8 mouse cellular contexts compared by ENCODE assay signal in the genomic region with DNA sequence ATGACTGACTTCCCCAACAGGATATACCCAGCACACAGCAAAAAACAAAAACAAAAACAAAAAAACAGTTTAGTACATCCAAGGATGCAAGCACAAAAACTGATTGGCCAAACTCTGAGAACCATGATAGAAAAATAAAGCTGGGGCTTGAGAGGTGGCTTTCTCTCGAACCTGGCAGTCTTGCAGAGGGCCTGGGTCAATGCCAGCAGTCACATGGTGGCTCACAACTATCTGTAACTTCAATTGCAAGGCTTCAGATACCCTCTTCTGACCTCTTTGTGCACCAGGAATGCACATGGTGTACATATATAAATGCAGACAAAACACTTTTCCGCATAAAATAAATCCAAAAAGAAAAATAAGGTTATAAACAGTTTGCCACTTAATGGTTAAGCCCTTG. TPM values are rescaled to one million over a fixed set of nuclear protein-coding genes. Genes with fewer than 3 reads are reported as not detected.
DNase-seq lines count a peak whose midpoint lies in the region; ATAC-seq lines count a peak whose summit lies in the region.

No protein-coding gene starts in this region.

- peak overlapping the region; percentile 73 for H3K4me2 ChIP-seq in kidney, embryonic 14.5 days (replicated peaks; ENCODE audit: low read depth, low read length)
- peak overlapping the region; percentile 81 for H3K4me2 ChIP-seq in forebrain, embryonic 15.5 days (replicated peaks)
- H3K4me2 ChIP-seq in liver, embryonic 15.5 days = peak overlapping the region; percentile 91

- peak overlapping the region; percentile 80; the same call in 1 of the 2 replicates for H3K9ac ChIP-seq in kidney, embryonic 14.5 days (ENCODE audit: low read depth, low read length)
- H3K9ac ChIP-seq in forebrain, embryonic 15.5 days (replicated peaks) = peak overlapping the region; percentile 72
- H3K9ac ChIP-seq in liver, embryonic 15.5 days = peak overlapping the region; percentile 98; the same call in 1 of the 2 replicates

- H3K27me3 ChIP-seq in kidney, embryonic 14.5 days (ENCODE audit: control insufficient read depth, insufficient read depth, low read length) = no peaks in the 10 kb centered on the region
- H3K27me3 ChIP-seq in forebrain, embryonic 15.5 days = no peaks in the 10 kb centered on the region
- H3K27me3 ChIP-seq in liver, embryonic 15.5 days = no peaks in the 10 kb centered on the region

- H3K27ac ChIP-seq in kidney, embryonic 14.5 days (ENCODE audit: low read depth, low read length) = no peak overlapping the region
- H3K27ac ChIP-seq in forebrain, embryonic 15.5 days (replicated peaks) = peak overlapping the region; percentile 89
- H3K27ac ChIP-seq in liver, embryonic 15.5 days (replicated peaks) = peak overlapping the region; percentile 98

- H3K4me3 ChIP-seq in kidney, embryonic 14.5 days (ENCODE audit: low read length) = peak overlapping the region; percentile 69
- H3K4me3 ChIP-seq in forebrain, embryonic 15.5 days = peak overlapping the region; percentile 60
- peak overlapping the region; percentile 93 for H3K4me3 ChIP-seq in liver, embryonic 15.5 days (replicated peaks)

- DNase-seq in kidney, postnatal 14 days = no peak
- peak; percentile 45 for DNase-seq in NIH3T3 (ENCODE audit: low read depth)
- DNase-seq in layer of hippocampus, adult 11-12 months (ENCODE audit: low spot score) = no peak
- no peak for DNase-seq in retina, embryonic 14.5 days (ENCODE audit: low spot score)

- H3K36me3 ChIP-seq in kidney, embryonic 14.5 days (ENCODE audit: control insufficient read depth, insufficient read depth, low read length) = no peaks in the 10 kb centered on the region
- no peaks in the 10 kb centered on the region for H3K36me3 ChIP-seq in forebrain, embryonic 15.5 days
- H3K36me3 ChIP-seq in liver, embryonic 15.5 days (replicated peaks) = 0 out of 2 replicates have a peak, but pooled peaks cover 10% of the 10 kb centered on the region

- H3K9me3 ChIP-seq in kidney, embryonic 14.5 days (ENCODE audit: control insufficient read depth, low read length) = no peaks in the 10 kb centered on the region
- H3K9me3 ChIP-seq in forebrain, embryonic 15.5 days = no peaks in the 10 kb centered on the region
- H3K9me3 ChIP-seq in liver, embryonic 15.5 days (replicated peaks) = no peaks in the 10 kb centered on the region

- H3K4me1 ChIP-seq in kidney, embryonic 14.5 days (ENCODE audit: control insufficient read depth, insufficient read depth, low read length) = peaks cover 13% of the 10 kb centered on the region; the same call in 1 of the 2 replicates
- H3K4me1 ChIP-seq in forebrain, embryonic 15.5 days = peaks cover 29% of the 10 kb centered on the region
- H3K4me1 ChIP-seq in liver, embryonic 15.5 days (replicated peaks) = peaks cover 68% of the 10 kb centered on the region

- WGBS in kidney, embryonic 14.5 days = 57% methylated on average over 2 of the region's 2 CpGs
- 46% methylated on average over 2 of the region's 2 CpGs for WGBS in forebrain, embryonic 15.5 days
- WGBS in liver, embryonic 15.5 days (ENCODE audit: insufficient replicate concordance) = 51% methylated on average over 2 of the region's 2 CpGs

- no peak for ATAC-seq in kidney, embryonic 14.5 days (ENCODE audit: low FRiP score, low TSS enrichment)
- ATAC-seq in forebrain, embryonic 15.5 days (replicated peaks) = no peak
- ATAC-seq in liver, embryonic 15.5 days (ENCODE audit: insufficient read depth) = no peak
- no peak for ATAC-seq in monocyte, adult 5-6 weeks (replicated peaks; ENCODE audit: insufficient number of reproducible peaks, low FRiP score, low TSS enrichment, poor library complexity, severe bottlenecking)

RNA-seq across cellular contexts. Expression of gene Taf12, which starts 1.0 kb away (rescaled TPM):
- 42.7 and 46.6 TPM in 2 replicates for polyA plus RNA-seq in kidney, embryonic 14.5 days (2014; fragmentation: Nextera tagmentation; extraction: Ambion mirVana)
- polyA plus RNA-seq in forebrain, embryonic 15.5 days (2015; fragmentation: Nextera tagmentation; extraction: Ambion mirVana) = 44.6 and 50.5 TPM in 2 replicates
- 31.7 and 38.3 TPM in 2 replicates for polyA plus RNA-seq in liver, embryonic 15.5 days (2015; fragmentation: Nextera tagmentation; extraction: Ambion mirVana)
- 16.0 to 41.7 TPM (median 37.0 TPM) in 3 replicates for total RNA-seq in monocyte, adult 5-6 weeks (2017)

RNA-seq across cellular contexts. Expression of gene Gmeb1, which starts 11.8 kb away (rescaled TPM):
- 29.7 and 41.0 TPM in 2 replicates for polyA plus RNA-seq in kidney, embryonic 14.5 days (2014; fragmentation: Nextera tagmentation; extraction: Ambion mirVana)
- polyA plus RNA-seq in forebrain, embryonic 15.5 days (2015; fragmentation: Nextera tagmentation; extraction: Ambion mirVana) = 50.8 and 53.3 TPM in 2 replicates
- polyA plus RNA-seq in liver, embryonic 15.5 days (2015; fragmentation: Nextera tagmentation; extraction: Ambion mirVana) = 13.2 and 14.2 TPM in 2 replicates
- 17.3 to 29.1 TPM (median 20.7 TPM) in 3 replicates for total RNA-seq in monocyte, adult 5-6 weeks (2017)

RNA-seq across cellular contexts. Expression of gene Rab42, which starts 30.0 kb away (rescaled TPM):
- 2.4 and 3.5 TPM in 2 replicates for polyA plus RNA-seq in kidney, embryonic 14.5 days (2014; fragmentation: Nextera tagmentation; extraction: Ambion mirVana)
- polyA plus RNA-seq in forebrain, embryonic 15.5 days (2015; fragmentation: Nextera tagmentation; extraction: Ambion mirVana) = 0.60 and 1.0 TPM in 2 replicates
- 0.52 and 0.54 TPM in 2 replicates for polyA plus RNA-seq in liver, embryonic 15.5 days (2015; fragmentation: Nextera tagmentation; extraction: Ambion mirVana)
- not detected in 3 replicates for total RNA-seq in monocyte, adult 5-6 weeks (2017)

RNA-seq across cellular contexts. Expression of gene Trnau1ap, which starts 56.2 kb away (rescaled TPM):
- 79.5 and 86.2 TPM in 2 replicates for polyA plus RNA-seq in kidney, embryonic 14.5 days (2014; fragmentation: Nextera tagmentation; extraction: Ambion mirVana)
- polyA plus RNA-seq in forebrain, embryonic 15.5 days (2015; fragmentation: Nextera tagmentation; extraction: Ambion mirVana) = 86.3 and 92.3 TPM in 2 replicates
- polyA plus RNA-seq in liver, embryonic 15.5 days (2015; fragmentation: Nextera tagmentation; extraction: Ambion mirVana) = 28.7 and 34.2 TPM in 2 replicates
- total RNA-seq in monocyte, adult 5-6 weeks (2017) = 42.3 to 56.8 TPM (median 49.3 TPM) in 3 replicates
